Mouse (Mus musculus): ENCODE measurements at regions not wholly inside any gene's neighbourhood (a gene's known extent, or its start where the extent isn't known, plus 50 kb on each side); places are given as distances from the start of the nearest gene placed in this dataset.

DNA sequence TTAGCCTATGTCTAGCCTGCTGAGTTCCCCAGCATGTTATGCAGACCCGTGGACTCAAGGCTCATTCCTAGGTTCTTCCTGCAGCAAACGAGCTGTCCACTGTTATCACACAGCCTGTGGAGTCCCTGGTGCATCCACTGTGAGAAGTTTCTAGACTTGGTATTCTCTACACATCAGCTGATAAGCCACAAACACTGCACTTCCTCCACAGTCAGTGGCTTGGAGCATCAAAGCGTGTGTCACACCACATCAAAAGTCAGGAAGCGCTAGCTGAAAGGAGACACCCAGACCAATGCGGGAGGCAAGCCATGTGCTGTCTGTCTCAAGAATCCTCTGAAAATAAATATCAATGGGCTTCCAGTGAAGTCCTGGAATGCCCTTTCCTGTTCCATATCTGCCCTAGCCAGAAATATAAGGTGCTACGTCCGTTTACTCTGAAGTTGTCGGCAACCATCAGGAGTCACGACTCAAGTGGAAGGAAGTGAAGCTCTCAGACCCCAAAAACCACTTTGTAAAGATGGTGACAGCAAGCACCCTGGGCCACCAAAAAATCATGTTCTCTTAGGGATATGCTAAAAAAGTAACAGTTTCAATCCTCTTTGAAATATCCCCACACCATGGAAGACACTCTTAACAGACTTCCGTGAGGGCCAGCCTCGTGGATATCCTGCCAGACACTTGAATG is 227.7 kb downstream of the Adgrl2 start:
- no peak for DNase-seq (ENCODE audit: low read depth)

DNA sequence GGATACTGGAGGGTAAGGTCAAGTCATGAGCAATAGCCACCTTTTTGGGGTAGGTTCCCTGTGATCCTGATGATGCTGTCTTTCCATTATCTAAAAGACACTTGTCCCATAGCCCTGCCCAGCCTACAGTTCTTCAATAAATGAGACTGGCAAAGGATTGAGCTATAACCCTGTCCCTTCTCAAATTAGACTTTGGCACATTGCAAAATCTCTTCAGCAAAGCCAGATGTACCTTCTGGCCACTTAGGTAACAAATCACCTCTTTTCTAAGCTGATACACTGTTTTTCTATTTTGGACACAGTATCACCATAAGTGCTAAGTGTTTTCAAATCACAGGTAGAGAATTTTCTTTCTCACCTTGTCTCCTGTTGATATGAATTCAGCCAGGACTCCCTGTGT is 228.8 kb downstream of the Adgrl2 start:
- no peak for DNase-seq (ENCODE audit: low read depth)

DNA sequence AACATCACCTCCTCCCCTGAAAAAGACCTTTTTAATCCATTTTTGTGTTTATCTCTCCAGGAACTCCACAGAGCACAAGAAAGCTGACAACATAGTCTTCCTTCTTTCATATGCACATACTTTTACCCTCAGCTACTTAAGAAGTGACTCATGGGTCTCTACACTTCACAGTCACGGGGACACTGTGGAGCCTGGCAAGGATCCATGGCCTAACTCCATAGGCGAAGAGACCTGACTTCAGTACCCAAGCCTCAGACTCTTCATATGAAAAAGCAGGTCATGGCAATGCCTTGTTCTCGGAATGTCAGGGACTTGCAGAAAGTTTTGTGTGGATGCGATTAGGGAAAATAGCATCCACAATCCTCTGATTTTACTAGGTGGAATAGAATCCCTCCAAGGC is 230.9 kb downstream of the Adgrl2 start:
- no peak for DNase-seq (ENCODE audit: low read depth)

DNA sequence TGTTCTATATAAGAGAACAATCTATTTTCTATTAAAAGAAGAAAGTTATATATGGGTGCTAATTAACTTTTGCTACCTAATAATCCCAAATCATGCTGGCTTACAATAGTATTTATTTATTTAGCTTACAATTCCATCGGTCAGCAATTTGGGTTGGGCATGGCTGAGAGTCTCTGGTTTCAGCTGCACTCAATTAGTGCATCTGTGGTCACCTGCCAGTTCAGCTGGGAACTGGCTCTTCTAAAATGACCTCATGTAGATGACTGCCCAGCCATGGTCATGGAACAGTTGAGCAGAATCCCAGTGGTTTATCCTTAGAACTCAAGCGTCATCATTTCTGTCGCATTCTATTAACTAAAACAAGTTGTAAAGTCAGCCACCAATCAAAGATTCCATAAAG is 244.1 kb downstream of the Adgrl2 start:
- no peak for DNase-seq (ENCODE audit: low read depth)

DNA sequence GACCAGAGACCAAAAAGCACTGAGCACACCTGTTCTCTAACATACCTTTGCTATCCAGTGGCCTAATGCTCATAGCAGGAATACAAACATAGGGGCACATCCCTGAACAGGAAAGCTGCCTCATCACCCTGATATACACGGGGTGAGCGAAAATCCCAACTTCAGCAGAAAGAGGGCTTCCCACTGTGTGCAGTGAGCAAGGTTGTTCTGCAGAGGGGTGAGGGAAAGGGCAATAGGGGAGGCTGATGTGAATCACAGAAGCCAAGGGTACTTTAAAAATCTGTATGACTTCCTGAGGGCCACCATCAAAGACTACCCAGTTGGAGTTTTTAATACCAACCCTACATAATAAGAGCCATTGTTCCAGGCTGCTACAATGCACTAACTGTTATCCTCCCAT is 245.7 kb downstream of the Adgrl2 start:
- no peak for DNase-seq (ENCODE audit: low read depth)

DNA sequence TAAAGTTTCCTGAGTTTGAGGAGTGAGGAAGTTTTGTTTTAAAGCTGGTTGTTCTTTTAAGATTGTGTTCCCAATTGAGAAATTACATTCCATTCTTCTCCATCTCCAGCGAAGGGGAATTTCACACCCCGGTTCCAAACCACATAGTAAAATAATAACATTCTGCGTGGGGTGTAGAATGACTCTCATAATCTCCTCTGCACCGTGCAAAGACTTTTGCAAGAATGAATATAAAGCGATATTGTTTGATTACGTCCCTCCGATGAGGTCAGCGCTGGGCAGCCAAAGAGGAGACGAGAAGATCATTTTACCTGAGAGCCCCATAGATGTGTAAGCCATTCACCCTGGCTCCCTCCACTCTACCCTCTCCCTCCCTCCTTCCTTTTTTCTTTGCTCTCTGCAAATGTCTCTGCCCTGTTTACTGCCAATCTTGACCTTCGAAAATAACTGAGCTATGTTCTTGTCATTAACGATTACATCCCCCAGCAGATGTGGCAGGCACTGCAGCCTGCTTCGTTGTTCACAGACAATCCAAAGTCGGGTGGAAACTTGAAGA is 256.1 kb downstream of the Adgrl2 start:
- DNase-seq (ENCODE audit: low read depth), result no peak

DNA sequence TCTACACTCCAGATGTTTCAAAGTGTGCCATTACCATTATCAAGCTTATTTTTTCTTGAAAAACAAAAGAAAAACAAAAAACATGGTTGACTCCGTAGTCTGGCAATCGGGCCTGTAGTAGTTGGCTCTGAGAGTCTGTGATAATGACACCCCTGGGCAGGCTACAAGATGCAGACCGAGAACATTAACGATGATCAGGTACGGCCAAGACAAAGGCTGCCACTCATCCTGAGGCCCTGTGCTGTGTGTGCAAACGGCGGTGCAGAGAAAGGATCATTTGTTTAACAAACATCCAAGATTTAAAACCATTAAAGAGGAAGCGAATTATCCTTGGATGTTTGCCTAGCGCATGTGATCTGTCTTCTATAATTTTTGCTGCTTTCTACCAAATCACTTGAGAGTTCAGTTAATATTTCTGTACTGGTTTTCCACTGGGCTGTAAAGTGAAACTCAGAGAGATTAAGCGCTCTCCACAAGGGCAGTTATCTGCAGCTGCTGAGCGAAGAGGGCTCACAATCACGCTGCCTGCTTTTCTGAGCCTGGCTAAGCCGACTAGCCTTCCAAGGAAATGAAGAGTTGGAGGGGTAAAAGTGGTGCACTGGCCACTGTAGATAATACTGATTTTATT is 257.0 kb downstream of the Adgrl2 start:
- DNase-seq (ENCODE audit: low read depth), result no peak

DNA sequence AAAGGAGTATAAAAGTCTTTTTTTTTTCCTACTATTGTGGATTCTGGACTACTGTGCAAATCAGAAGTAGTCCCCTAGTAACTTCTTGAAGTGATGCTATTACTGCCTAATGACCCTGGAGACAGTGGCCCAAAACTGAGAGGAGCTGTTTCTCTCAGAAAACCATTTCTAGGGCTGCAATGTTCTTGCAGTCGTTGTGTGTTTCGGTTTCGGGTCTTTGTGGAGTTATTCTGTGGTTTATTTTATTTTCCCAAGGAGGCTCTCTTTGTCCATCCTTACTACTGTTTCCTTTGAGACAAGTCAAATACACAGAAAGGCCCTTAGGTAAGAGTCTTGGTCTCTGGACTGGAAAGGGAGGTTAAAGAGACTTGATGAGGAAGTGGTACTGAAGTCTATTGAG is 258.9 kb downstream of the Adgrl2 start:
- DNase-seq (ENCODE audit: low read depth), result no peak

DNA sequence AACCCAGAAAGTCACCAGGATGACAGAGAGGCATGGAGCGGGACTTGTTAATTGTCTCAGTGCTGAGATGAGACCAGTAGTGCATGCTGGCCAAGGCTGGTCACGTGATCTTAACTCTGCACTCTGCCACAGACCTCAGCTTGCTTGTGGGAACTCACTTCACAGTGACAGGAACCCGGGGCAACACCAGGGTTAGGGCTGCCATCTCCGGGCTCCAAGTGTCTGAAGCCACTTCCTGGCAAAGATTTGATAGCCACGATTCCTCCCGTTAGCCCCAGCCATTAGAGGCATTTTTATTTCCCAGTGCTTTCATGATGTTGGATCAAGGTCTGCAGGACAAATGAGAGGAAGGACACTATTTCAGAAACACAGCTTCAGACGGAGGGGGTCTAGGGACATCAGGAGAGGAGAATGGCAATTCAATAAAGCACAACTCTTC is 261.1 kb downstream of the Adgrl2 start:
- no peak for DNase-seq (ENCODE audit: low read depth)

DNA sequence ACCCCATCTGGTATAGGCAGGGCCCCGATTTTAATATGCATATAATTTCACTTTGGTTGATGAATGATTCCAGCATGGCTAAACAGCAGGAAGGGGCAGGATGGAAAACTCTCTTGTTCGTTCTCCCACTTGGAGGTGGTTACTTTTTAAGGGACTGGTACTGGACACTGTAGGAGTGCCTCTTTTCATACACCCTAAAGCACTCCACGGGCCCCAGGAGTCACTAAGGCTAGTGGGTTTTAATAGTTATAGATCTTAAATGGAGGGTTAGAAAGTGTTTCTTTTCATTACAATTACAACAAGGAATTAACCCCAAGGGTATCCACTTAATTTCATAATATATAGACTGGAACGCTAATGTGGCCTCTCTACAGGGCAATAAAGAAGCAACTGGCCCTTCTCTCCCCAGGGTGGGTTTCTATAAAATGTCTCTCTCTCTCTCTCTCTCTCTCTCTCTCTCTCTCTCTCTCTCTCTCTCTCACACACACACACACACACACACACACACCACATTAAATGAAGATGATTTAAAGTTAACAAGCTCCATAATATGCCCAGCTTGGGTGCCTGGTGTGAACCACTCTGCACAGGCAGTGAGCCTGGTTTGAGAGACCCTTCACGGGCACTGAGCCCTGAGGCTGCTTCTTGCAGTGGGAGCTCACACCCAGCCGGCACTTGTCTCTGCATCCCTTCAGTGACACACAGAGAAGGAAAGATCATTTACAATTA is 261.7 kb downstream of the Adgrl2 start:
- no peak for DNase-seq (ENCODE audit: low read depth)

DNA sequence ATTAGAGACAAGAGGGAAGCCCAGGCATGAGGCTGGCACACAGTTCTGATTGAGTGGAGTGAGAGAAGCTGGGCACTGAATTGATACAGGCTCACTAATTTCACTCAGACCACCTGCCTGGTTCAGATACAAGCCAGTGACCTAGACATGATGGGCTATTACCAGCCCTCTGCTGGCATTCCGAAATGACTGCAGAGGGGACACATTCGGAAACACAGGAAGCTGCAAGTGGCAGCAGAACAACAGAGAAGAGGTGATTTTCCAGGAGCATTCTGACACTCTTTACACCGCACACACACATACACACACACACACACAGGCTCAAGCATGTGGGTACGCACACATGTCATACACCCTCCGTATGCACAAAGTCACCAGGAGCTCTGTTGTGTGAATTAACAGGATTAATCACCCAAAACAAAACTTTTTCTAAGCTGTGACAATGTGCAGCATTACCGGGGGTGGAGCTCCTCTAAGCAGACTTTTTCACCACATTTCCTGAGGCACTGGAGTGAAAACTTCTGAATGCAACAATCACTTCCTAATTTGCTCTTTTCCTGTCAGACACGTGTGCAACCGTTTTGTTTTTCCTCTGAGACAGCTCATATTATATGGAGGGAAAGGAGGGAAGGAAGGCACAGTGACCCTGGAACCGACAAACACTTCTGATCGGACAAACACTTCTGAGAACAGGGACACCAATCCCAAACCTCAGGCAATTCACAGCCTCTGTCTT is 263.6 kb downstream of the Adgrl2 start:
- no peak for DNase-seq (ENCODE audit: low read depth)

DNA sequence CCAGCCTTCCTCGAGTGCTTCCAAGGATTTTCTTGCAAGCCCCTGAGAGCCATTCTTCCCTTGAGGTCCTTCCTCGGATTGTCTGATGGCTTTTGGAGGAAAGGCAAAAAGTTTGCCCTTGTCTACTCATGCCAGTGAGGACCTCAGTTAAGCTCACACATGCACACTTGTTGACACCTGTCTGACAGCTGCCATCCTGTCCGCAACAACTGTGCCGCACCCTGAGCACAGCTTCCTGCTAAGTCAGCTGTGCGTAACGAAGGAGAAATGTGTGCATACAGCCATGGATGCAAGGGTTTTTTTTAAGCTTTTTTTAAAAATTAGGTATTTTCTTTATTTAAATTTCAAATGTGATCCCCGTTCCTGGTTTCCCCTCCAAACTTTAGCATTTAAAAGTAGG is 293.8 kb downstream of the Adgrl2 start:
- DNase-seq (ENCODE audit: low read depth), result no peak

DNA sequence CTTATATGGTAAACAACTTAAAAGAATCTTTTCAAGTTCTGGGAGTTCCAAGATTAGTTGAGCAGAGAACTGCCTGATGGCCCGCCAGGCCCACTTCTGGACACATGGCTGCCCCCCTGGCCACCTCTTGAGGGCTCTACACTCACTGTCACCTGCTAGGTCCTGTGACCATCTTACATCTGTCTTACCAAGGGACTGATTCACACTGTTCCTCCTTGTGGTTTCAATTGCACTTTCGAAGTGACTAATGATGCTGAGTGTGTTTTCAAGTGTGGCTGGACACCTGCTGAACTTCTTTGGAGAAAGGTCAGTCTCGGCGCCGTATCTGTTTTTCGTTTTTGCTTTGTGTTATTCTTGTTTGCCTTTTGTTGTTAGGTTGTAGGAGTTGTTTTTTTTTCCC is 294.9 kb downstream of the Adgrl2 start:
- no peak for DNase-seq (ENCODE audit: low read depth)

DNA sequence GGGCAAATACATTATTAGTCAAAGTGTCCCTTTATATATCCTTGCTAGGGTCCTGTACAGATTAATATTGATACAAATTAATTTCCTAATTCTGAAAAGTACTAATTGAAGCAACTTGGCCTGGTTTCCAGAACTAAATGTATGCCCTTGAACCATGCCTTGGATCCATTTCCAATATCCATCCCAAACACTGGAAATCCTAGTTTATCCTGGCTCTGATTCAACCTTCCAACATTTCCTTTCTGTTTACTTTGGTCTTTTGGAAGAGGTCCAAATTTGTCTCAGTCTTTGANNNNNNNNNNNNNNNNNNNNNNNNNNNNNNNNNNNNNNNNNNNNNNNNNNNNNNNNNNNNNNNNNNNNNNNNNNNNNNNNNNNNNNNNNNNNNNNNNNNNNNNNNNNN is 307.2 kb downstream of the Adgrl2 start:
- DNase-seq (ENCODE audit: low read depth), result no peak

DNA sequence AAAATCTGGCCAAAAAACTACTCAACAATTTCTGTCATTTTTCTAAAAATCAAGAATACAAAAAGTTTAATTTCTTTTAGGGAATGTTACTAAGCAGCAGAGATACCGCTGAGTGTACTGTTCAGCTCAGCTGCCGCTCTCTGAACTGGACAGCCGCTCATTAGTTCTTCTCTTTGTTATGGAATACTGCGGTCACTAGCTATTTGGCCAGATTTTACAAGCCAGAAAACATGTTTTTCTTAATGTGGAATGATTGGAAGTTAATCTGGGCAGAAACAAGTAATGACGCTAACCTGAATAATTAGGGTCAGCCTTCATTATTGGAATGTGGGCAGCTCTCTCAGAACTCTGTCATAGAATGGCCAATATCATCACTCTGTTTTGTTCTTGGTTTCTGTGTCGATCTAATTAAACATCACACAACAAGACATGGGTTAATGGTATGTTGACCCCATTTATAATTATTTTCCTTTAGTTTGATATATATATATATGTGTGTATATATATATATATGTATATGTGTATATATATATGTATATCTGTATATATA is 307.8 kb downstream of the Adgrl2 start:
- no peak for DNase-seq (ENCODE audit: low read depth)

DNA sequence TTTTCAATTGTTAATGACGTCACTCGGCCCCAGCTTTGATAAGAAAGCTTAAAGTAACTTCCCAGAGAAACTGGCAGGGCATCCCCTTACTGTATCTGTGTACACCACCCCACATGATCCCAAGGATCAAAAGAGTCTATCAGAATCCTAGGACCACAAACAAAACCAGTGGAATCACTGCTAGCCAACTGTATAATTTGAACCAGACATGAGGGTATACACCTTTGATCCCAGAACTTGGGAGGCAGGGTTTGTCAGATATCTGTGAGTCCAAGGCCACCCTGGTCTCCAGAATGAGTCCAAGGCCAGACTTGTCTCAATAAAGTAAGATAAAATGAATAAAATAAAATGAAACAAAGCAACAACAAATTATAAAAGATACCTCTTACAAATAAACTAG is 309.2 kb downstream of the Adgrl2 start:
- no peak for DNase-seq (ENCODE audit: low read depth)

DNA sequence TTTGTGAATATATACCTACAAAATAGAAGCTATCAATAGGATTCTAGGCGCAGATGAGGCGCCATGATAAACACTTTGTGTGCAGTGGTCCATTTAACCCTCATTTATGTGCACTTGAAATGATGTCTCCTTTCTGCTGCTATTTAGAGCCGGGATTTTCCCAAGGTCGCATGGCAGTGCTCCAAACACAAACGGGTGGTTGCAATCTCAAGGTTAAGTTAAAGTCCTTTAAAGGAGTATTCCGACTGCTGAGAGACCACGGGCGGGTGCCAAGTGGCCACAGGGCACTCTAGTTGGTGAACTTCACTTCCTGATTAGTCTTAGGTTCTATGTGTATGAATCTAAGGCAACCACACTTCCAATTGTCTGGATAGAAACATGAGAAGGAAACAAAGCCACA is 309.6 kb downstream of the Adgrl2 start:
- DNase-seq (ENCODE audit: low read depth), result no peak

DNA sequence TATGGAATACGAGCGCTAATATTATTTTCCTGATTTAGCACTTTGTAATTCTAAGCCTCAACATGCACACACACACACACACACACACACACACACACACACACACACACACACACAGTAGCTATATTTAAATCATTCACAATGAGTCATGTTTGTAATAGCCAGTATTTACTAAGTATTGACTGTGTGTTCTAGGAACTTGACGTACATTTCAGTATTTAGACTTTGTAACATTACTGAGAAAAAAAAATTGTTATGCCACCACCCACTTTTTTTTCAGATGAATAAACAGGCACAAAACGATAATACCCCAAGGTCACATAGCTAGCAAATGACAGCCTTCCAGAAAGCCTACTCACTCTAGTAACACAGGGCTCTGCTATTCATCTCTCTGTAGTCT is 310.3 kb downstream of the Adgrl2 start:
- no peak for DNase-seq (ENCODE audit: low read depth)

DNA sequence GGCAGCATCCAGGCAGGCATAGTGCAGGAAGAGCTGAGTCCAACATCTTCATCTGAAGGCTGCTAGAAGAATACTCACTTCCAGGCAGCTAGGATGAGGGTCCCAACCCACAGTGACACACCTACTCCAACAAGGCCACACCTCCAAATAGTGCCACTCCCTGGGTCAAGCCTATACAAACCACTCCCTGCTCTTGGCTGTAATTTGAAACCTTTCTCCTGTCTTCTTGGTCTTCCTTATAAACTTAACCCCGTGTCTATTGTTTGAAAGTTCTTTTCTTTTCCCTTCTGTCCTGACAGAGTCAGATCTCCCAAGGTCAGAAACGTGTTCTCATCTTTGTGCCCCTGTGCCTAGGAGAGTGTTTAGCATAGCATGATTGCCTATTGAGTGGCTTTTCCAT is 311.2 kb downstream of the Adgrl2 start:
- no peak for DNase-seq (ENCODE audit: low read depth)

DNA sequence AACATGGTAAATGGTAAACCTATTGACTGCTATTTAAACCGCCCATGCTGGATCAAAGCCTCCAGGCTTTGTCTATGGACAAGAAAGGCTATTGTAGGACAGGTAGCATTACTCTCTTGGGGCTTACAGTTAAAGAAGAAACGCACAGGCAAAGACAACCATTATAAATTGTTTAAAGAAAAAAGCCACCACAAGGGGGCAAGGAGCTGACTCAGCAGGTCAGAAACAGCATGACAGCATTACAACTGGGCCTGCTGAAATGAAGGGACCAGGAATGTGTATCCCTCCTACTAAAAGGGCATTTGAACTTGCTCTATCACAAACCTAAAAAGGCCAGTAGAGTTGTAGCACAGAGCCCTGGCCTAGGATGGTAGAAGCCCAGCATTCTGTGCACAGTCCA is 314.3 kb downstream of the Adgrl2 start:
- DNase-seq (ENCODE audit: low read depth), result no peak

DNA sequence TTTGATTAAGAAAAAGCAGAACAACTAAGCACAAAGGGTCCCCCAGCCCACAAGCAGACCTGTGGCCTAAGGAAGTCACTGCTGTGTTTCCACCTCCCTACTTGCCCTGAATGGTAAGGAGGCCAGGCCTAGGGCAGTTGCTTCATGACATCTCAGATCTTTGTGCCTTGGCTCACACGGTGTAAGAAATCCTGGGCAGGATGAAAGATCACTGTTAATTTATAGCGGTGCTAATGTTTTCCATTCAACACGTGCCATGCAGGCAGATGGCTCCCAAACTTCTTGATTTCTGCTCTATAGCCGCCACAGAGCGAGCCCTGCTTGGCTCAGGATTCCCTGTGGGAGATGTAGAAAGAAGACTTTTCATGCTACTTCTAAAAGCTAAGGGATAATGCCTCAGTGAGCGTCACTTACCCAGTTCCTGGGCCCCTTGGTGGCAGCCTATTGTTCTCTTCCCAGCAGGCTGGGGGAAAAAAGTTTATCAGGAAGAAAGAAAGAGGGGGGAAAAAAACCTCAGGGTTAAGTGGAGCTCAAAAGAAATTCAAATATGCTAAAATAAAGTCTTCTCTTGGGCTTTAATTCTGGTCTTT is 327.4 kb downstream of the Adgrl2 start:
- no peak for DNase-seq (ENCODE audit: low read depth)

DNA sequence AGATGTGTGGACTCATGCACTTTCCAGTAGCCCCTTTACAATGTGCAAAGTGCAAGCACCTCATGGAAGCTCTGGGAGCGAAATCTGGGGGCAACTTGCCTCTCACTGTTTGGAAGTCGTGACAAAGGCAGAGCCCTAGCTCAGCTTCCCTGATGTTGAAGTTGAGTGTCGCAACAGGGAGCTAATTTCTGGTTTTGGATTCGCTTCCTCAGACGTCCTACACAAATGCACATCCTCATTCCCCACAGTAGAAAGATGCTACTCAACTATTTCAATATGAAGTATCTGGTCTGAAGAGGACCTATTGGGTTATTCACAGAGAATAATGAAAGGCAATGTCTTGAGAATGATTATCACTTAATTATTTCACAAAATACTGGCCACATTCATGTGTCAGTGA is 331.3 kb downstream of the Adgrl2 start:
- no peak for DNase-seq (ENCODE audit: low read depth)

Data from c-Kit-positive CD71-positive TER-119-negative erythroid progenitor cells, embryonic 14.5 days (primary cell).